Mouse (Mus musculus): Measurements from ENCODE around the gene Rab17. TPM values are rescaled to one million over a fixed set of nuclear protein-coding genes. Genes with fewer than 3 reads are reported as not detected.

The Rab17 gene
- total RNA-seq, 2 experiments from 2014 or later, result not detected

DNA sequence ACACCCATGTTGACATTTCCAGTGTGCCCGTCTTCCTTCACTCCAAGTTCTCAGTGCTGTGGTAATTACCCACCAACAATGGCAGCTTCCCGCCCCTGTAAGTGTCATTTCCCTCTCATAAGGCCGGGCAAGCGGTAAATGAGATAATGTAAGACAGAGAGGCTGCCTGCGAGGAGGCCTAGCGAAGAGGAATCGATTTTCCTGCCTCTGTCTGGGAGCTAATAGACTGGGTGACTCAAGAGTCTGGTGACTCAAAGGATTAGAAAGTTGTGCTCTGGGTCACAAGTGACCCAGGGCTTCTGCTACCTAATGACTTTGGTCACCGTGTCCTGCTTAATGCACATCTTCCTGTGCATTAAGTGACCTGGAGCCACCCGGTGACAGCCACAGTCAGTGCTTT, 32.5 kb downstream of the Rab17 start:
- no peak for DNase-seq (ENCODE audit: low spot score in 2 of 2)

DNA sequence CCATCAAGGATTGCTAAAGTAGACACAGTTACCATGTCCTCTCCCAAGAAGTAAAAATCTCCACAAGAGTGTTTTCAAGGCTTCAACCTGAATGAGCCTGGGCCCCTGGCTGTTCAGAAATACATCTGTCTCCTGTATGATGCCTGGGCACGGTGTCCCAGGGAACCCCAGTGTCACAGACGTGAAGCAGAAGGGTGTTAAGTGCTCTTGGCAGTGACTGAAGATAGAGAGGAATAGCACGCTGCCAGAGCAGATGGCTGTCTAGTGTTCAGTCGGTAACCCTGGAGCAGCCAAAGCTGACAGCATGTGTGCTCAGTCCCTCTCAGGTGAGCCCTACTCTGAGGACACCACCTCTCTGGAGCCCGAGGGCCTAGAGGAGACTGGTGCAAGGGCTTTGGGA, 36.5 kb downstream of the Rab17 start:
- peak; percentile 29 to 76 for DNase-seq (ENCODE audit: low spot score in 2 of 2)

DNA sequence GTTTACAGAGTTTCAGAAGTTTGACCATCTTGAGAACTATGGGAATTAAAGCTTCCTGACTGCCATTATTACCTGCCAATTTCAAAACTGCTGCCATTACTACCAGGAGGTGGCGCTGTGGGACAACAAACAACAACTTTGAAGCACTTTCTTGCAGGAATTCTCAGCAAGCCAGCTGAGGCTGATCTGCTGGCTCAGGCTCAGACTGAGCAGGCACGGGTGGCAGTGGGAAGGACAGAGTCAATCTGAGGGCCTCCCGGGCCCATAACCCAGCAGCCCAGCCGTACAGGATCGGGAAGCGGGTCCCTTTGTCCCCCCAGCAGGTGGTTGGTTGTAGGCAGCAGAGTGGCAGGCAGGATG, 40.9 kb downstream of the Rab17 start:
- DNase-seq (ENCODE audit: low spot score in 2 of 2), result peak; percentile 84 to 90

DNA sequence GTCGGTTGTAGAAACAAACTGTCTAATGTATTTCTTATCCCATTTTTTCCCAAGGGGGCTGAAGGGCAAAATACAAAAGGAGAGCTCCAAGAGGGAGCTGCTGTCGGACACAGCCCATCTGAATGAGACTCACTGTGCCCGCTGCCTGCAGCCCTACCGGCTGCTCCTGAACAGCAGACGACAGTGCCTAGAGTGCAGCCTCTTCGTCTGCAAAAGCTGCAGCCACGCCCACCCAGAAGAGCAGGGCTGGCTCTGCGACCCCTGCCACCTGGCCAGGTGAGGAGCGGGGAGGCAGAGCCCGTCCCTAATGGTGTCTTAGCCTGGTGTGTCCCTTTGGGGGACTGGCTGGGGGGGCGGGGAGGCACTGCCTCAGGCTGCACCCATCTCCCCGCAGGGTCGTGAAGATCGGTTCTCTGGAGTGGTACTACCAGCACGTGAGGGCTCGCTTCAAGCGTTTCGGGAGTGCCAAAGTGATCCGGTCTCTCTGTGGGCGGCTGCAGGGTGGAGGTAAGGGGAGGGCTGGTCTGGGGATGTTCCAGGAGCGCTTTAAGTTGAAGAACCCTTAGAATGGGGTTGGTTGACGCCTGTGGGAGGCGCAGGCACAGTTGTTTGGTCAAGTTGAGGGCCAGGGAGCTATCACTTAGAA, 41.4 kb downstream of the Rab17 start:
- DNase-seq (ENCODE audit: low spot score in 2 of 2), result no peak

DNA sequence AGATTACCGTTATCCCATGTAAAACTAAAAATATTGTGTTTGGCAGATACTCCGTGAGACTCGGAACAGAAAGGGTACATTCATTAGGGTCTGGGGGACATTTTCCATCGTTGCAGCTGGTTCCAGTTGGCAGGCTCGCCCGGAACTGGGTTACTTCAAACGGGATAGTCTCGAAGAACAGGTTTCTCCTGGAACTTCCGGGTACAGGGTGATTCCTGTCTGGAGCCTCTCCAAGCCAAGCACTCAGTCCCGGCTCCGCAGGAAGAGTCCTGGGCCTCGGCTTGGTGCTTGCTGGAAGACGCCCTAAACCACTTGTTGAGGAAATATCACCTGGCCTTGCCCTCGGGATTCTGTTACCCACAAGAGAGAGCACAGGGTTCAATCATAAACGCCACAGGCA, 42.2 kb downstream of the Rab17 start:
- DNase-seq (ENCODE audit: low spot score in 2 of 2), result no peak

DNA sequence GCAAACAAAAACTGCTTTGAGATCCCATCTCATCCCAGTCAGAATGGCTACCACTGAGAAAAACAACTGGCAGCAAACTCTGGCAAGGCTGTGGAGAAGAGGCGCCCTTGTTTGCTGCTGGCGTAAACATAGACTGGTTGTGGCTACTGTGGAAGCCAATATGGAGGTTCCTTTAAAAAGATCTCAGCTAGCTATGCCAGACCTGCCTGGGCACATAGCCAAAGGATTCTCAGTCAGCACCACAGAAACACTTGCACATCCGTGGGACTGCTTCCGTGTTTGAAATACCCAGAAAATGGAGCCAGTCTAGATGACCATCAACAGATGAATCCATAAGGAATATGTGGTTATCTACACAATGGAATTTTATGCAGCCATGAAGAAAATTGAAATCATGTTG, 43.4 kb downstream of the Rab17 start:
- no peak for DNase-seq (ENCODE audit: low spot score in 2 of 2)

DNA sequence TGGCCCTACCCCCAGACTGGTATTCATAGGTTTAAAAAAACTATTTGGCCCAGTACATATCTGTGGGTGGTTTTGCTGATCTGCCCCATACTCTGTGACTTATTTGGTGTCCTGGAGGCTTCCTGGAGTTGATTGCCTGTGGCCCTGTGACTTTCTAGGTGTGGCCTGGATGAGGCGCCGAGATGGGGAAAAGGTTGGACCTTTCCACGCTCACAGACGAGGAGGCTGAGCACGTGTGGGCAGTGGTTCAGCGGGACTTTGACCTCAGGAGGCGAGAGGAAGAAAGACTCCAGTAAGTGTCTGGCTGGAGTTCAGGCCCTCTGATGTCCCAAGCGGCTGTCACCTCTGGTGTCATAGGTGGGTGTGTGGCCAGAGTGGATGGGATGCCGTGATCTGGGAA, 47.8 kb downstream of the Rab17 start:
- DNase-seq (ENCODE audit: low spot score in 2 of 2), result no peak

DNA sequence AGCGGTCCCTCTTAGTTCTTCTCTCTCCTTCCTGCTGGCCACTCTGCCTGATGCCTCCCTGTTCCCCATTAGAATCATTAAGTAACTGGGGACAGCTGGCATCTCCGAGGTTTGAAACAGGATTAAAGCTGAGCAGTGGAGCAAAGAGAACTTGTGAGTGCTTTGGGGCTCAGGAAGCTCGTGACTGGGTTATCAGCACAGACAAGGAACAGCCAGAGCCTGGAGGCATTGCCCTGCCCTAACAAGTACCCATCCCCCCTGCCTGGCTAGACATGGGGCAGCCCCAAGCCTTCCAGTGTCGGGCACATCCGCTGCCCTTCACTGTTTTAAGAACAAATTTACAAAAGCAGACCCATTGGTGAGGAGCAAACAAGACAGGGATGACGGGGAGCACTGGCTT, 52.0 kb downstream of the Rab17 start:
- no peak for DNase-seq (ENCODE audit: low spot score in 2 of 2)

DNA sequence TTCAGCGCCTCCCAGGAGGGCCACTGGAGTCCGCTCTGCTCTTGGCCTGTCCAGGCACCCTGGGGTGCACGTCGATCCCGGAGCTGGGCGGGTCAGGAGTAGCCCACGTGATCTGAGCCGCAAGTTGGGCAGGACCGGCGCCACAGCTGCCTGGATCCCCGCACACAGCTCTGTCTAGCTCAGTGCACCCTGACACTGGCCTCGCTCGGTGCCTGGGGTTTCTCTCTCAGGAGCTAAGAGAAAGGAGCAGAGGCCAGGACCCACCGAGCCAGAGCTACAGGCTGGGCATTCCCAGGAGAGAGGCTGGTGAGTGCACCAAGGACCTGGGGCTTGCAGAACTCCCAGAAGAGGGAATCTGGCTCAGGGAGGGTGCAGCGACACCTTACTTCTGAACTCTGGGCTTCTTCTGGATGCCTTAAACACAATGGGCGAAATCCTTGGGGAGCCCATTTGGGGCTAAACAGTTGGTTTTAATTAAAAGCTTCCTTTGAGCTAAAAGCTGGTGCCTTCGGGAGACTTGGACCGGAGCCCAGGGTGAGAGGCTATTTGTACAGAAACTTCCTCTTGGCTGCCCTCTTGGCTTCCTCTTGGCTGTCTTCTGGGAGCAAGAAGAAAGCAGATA, 54.4 kb downstream of the Rab17 start, which contains the start of gene Mlph:
Mlph (plus strand) TSS at position 138 of the 622 bp plus-strand sequence.
- DNase-seq (ENCODE audit: low spot score in 2 of 2), result peak in 1 of 2 experiments; percentile 29

DNA sequence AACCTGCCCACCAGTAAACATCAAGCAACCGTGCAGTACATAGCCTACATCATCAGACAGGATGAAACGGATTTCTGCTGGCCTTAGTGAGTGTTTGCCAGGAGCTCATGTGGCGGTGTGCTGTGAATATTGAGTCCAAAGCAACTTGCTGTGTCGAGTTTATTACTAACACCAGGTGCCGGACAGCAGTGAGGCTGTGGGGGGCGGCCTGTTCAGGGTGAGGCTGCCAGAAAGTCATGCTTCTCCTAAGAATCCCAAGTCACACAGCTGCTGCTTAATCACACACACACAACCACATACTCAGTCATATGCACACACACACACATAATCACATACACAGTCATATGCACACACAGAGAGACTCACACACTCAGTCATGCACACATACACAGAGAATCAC, 56.2 kb downstream of the Rab17 start:
- no peak for DNase-seq (ENCODE audit: low spot score in 2 of 2)

DNA sequence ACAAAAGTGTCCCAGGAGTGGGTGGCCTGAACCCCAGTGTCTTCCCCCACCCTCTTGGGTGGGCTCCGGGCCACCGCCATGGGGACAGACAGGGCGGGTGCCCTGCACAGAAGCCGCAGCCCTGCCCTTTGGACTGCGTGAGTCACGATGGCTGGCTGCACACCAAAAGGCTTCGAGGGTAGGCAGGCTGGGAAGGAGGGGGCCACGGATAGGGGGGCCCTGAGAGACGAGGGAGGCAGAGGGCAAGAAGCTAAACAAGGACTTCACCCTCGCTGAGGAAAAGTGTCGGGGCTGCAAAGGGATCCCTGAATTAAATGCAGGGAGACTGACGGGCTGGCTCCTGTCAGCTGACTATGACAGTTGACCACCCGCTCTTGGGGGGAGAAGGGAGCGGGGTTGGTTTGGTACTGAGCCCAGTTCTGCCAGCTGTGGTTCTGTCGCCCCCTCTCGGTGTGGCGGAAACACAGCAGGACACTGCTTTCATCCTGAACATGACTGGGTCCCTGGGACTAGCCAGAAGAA, 59.8 kb downstream of the Rab17 start:
- no peak for DNase-seq (ENCODE audit: low spot score in 2 of 2)

DNA sequence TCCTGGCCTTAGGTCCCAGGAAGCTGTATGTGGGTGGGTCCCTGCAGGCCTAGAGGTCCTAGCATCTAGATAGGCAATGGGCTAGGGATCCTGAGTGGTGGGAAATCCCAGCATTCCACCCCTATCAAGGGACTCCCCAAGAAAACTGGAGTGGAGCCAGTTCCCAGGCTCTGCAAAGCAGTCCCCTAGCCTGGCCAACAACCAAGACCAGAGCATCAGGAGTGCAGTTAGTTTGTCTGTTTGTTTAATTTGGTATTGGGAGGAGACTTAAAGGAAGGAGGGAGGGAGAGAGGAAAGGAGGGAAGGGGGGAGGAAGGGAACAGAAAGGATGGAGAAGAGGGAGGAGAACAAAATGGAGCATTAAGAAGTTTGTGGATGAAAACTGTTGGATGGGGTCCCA, 60.3 kb downstream of the Rab17 start:
- DNase-seq (ENCODE audit: low spot score in 2 of 2), result no peak

Other genes with a start within 250 kb of the Rab17 start
- gene Col6a3, start 125.7 kb downstream of the Rab17 start, total RNA-seq (2021), result 1 to 10 TPM; 6.4 to 8.5 TPM
- 1 to 10 TPM in 1 of 2 experiments, under 1 TPM in 1; 0.94 to 1.5 TPM for gene Mlph, start 54.6 kb downstream of the Rab17 start, total RNA-seq (2021)
- not detected for gene Prlh, start 16.6 kb downstream of the Rab17 start, total RNA-seq (2021)
- 10 to 100 TPM; 73.0 to 82.7 TPM for gene Lrrfip1, start 29.1 kb upstream of the Rab17 start, total RNA-seq (2021)
- not detected for gene Rbm44, start 175.4 kb upstream of the Rab17 start, total RNA-seq (2021)
- gene Ramp1, start 210.2 kb upstream of the Rab17 start, total RNA-seq (2021), result 10 to 100 TPM; 51.3 to 53.0 TPM

All from layer of hippocampus, postnatal 14 days (tissue).